Mouse (Mus musculus) thymus, adult 2 months (tissue): ENCODE measurements around the gene Izumo4. TPM values are rescaled to one million over a fixed set of nuclear protein-coding genes. Genes with fewer than 3 reads are reported as not detected.
A peak's percentile ranks its signal among the peaks of the same experiment; 100 is the strongest.

Source experiments
- DNase-seq: peaks from one replicate; pipeline ENCODE4 v3.0.0; 2021
- H3K27ac ChIP-seq: fragments of 200-500 bp; 2 replicates; pipeline ENCODE4 v1.5.1; 2012; ENCODE audit warnings: low read length, control low read depth; ENCODE audit not compliant: control insufficient read depth, insufficient read depth
- H3K27me3 ChIP-seq: fragments of 200-500 bp; 2 replicates; pipeline ENCODE4 v1.6.1; 2012; ENCODE audit warnings: mild to moderate bottlenecking, low read length, moderate library complexity, mixed read lengths; ENCODE audit not compliant: control insufficient read depth, insufficient read depth
- H3K36me3 ChIP-seq: fragments of 200-500 bp; 2 replicates; pipeline ENCODE4 v1.6.1; 2012; ENCODE audit warnings: mild to moderate bottlenecking, low read length, moderate library complexity; ENCODE audit not compliant: control insufficient read depth, insufficient read depth
- H3K4me1 ChIP-seq: fragments of 200-500 bp; replicated peaks from 2 replicates; pipeline ENCODE4 v1.6.1; 2012; ENCODE audit warnings: low read length; ENCODE audit not compliant: control insufficient read depth, insufficient read depth
- H3K4me3 ChIP-seq: fragments of 200-500 bp; 2 replicates; pipeline ENCODE4 v1.5.1; 2012; ENCODE audit warnings: mild to moderate bottlenecking, low read length, control low read depth, moderate library complexity; ENCODE audit not compliant: control insufficient read depth, insufficient read depth
- CTCF ChIP-seq: fragments of 200-500 bp; IDR thresholded peaks from 2 replicates; pipeline ENCODE4 v1.5.1; 2012; ENCODE audit warnings: mild to moderate bottlenecking, control low read depth, low read length, moderate library complexity, borderline replicate concordance; ENCODE audit not compliant: control insufficient read depth, poor library complexity, insufficient read depth; ENCODE audit errors: extremely low read depth
- POLR2A ChIP-seq: fragments of 200-500 bp; IDR thresholded peaks from 2 replicates; pipeline ENCODE4 v1.6.1; 2012; ENCODE audit warnings: mild to moderate bottlenecking, low read length, control low read depth, moderate library complexity; ENCODE audit not compliant: control insufficient read depth, poor library complexity, insufficient read depth; ENCODE audit errors: extremely low read depth
- WGBS: fragments of 180-500 bp; shearing (Covaris S2); methylation state at CpG from one replicate; pipeline ENCODE4 v1.1.7; 2018; 5-methylcytosine and 5-hydroxymethylcytosine counted together
- polyA plus RNA-seq: library from polyadenylated mRNA; depleted of rRNA; stranded (reverse); fragments of >200 nt; gene quantifications from 2 replicates; pipeline ENCODE4 v1.2.3, GENCODE M21; 2012; rRNA removed

Gene Izumo4
- 56.4 and 66.9 TPM in 2 replicates for polyA plus RNA-seq

DNA sequence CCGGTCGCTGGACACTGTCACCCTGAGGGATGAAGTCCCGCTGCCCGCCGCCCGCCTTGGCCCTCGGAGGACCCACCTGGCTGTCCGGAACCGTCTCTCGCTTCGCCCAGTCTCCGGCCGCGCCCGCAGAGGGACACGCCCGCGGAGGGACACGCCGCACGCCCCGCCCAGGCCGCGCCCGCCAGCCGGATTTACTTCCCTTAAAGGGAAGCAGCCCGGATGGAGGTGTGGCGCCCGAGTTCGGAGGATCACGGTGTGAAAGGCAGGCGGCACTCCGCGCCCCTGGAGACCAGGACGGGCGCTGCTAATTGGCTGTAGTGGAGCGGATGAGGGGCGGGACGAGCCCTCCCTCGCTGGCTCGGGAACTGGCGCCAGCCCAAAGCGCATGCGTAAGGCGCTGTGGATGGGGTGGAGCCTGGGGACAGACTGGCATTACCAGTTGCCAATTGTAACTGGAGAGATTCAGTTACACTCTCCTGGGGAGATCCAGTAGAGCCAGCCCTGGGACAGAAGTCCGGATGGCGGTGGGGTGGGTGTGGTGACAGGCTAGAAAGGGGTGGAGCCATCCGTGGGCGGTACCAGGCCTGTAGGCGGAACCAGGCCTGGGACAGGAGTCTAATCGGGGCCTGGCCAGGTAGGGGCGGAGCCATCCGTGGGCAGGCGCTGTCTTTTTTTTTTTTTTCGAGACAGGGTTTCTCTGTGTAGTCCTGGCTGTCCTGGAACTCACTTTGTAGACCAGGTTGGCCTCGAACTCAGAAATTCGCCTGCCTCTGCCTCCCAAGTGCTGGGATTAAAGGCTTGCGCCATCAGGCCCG is at the start of gene Izumo4, which contains the start of gene Mob3a:
TSS of gene Izumo4 (plus strand) at position 464 of the 815 bp plus-strand sequence.
TSS of gene Mob3a (minus strand) at position 257 of the 815 bp plus-strand sequence.
- Histone ChIP-seq H3K4me1 (peaks cover 39% of the 10 kb centered on the region), H3K36me3 (0 out of 2 replicates have a peak, but pooled peaks cover under 1% of the 10 kb centered on the region), H3K4me3 (peak within 1 kb of the TSS; percentile 71), H3K27ac (peak within 1 kb of the TSS; percentile 94), H3K27me3 (no peaks in the 10 kb centered on the region)
- peak; percentile 98 for DNase-seq
- under 1% methylated on average over 59 of the region's 59 CpGs for WGBS
- TF ChIP-seq POLR2A (peak; percentile 16; the same call in 1 of the 2 replicates), CTCF (peak; percentile 63; the same call in 1 of the 2 replicates)

DNA sequence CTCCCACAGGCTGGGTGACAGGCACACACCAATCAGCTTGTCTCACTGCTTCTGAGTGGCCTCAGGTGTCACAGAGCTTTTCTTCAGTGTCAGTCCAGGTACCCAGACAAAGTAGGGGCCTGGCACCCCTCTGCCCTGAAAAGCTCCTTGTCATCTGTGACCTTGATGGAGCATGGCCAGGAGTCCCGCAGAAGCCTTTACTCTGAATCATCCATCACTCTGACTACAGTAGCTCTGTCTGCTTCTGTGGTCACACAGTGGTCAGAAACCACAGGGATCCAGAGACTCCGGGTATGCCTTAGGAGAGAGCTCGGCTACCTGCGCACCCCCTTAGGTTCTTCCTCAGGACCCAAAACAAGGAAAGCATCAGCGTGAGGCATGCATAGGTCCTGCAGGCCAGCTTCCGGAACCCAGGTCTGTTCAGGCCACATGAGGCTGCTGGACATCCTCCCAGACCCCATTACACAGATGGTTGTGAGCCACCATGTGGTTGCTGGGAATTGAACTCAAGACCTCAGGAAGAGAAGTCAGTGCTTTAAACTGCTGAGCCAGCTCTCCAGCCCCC is 48.7 kb upstream of the Izumo4 start:
- no peak for TF ChIP-seq POLR2A
- TF ChIP-seq CTCF, result no peak
- Histone ChIP-seq H3K36me3 (no peaks in the 10 kb centered on the region), H3K4me3 (no peak overlapping the region), H3K27ac (no peak overlapping the region), H3K27me3 (no peaks in the 10 kb centered on the region), H3K4me1 (peaks cover 33% of the 10 kb centered on the region)
- 89% methylated on average over 6 of the region's 6 CpGs for WGBS
- DNase-seq, result no peak

DNA sequence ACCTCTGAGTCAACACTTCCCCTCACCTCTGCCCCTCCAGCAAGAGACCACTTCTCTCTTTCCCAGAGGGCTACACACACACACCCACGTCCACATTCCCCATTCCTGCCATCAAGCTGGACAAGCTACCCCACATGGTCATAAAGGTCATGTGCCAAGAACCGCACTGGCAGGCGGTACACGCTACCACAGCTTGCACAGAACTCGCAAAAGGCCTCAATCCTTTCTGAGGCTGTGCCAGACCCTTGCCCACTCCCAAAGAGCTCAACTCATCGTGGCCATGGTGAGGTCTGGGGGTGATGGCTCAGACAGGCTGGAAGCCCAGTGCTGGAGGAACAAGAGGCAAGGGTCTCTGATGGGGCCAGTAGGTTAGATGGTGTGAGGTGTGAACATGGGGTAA is 47.1 kb upstream of the Izumo4 start:
- Histone ChIP-seq H3K4me1 (peaks cover 43% of the 10 kb centered on the region), H3K36me3 (no peaks in the 10 kb centered on the region), H3K4me3 (no peak overlapping the region), H3K27ac (no peak overlapping the region), H3K27me3 (no peaks in the 10 kb centered on the region)
- TF ChIP-seq POLR2A (no peak), CTCF (no peak)
- DNase-seq, result no peak
- 84% methylated on average over 6 of the region's 6 CpGs for WGBS

DNA sequence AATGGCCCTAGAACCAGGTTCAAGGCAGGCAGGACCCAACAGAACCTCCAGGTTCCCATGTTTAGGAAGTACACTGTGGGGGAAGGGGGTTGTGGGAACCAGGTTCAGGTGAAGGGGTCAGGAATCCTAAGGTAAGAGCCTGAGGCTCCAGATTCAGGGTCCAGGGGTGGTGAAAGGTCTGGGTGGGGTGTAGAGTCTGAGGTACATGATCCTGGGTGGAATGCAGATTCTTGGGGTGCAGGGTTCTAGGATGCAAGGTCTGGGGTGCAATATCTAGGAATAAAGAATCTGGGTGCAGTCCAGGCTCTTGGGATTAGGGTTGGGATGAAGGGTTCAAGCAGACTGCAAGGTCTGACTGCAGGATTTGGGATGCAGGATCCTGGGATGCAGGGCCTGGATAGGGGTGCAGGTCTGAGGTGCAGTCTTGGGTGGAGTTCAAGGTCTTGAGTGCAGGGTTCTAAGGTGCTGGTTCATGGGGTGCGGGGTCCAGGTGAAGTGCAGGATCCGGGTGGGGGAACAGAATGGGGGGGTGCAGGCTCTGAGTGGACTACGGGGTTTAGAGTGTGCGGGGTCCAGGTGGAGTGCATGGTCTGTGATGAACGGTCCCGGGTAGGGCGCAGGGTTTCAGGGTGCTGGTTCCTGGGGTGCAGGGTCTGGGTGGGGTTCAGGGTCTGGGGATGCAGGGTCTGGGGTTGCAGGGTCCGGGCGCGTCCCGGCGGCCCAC is 46.4 kb upstream of the Izumo4 start:
- H3K4me3 ChIP-seq, result peak overlapping the region; percentile 55
- no peak overlapping the region for H3K27ac ChIP-seq
- no peaks in the 10 kb centered on the region for H3K36me3 ChIP-seq
- WGBS, result 2% methylated on average over 12 of the region's 12 CpGs
- DNase-seq, result no peak
- H3K4me1 ChIP-seq, result peaks cover 43% of the 10 kb centered on the region
- no peaks in the 10 kb centered on the region for H3K27me3 ChIP-seq
- no peak for TF ChIP-seq POLR2A
- no peak for TF ChIP-seq CTCF

DNA sequence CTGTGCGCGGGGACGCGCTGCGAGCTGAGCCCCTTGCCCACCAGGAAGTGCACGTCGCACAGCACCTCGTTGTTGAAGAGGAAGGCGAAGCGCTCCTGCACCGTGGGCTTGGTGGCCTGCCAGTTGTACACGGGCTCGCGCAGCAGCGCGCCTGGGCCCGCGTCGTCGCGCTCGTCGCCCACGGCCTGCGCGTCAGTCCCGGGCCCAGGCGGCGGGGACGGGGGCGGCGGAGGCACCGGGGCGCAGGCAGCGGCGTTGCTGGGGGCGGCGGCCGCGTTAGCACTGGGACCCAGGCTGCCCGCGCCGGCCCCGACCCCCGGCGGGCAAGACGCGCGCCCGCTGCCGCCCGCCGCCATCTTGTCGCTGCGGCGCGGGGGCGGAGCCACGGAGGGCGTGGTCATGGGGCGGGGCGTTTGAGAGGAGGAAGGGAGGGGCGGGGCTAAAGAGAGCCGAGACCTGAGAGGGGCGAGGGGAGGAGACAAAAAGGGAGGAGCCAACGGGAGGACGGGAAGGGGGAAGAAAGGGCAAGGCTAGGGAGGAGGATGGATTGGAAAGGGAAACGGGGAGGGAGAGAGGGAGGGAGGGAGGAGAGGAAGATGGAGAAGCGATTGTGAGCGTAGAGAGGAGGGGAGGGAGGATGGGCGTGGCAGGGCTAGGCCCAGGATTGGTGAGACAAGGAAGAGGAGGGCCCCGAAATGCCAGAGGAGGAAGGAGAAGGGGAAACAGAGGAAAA is 45.7 kb upstream of the Izumo4 start:
- TF ChIP-seq CTCF (no peak), POLR2A (peak; percentile 95)
- H3K4me3 ChIP-seq, result peak overlapping the region; percentile 55
- under 1% methylated on average over 64 of the region's 72 CpGs for WGBS

More for the DNA sequence above, 45.7 kb upstream of the Izumo4 start:
- Histone ChIP-seq H3K36me3 (no peaks in the 10 kb centered on the region), H3K4me1 (peaks cover 43% of the 10 kb centered on the region), H3K27ac (peak overlapping the region; percentile 19; the same call in 1 of the 2 replicates), H3K27me3 (no peaks in the 10 kb centered on the region)
- DNase-seq, result peak; percentile 96
